Mouse (Mus musculus) stomach, embryonic 14.5 days (tissue): ENCODE measurements around the gene Pgm2l1. TPM values are rescaled to one million over a fixed set of nuclear protein-coding genes. Genes with fewer than 3 reads are reported as not detected.

Experiments
- ATAC-seq: fragments of 200-750 bp; cut with Nextera tagmentation; 2 replicates; pipeline ENCODE4 v1.8.0; 2017; ENCODE audit warnings: low read depth, moderate TSS enrichment; ENCODE audit not compliant: insufficient number of reproducible peaks, insufficient read depth, low FRiP score
- H3K27ac ChIP-seq: fragments of 300-500 bp; sonication (generic); 2 replicates; pipeline ENCODE4 v1.5.1; 2014; ENCODE audit warnings: mild to moderate bottlenecking, low read length, moderate library complexity, mixed read lengths
- H3K27me3 ChIP-seq: fragments of 300-500 bp; sonication (generic); 2 replicates; pipeline ENCODE4 v1.6.1; 2014; ENCODE audit warnings: low read length, control low read depth, mixed read lengths; ENCODE audit not compliant: control insufficient read depth, insufficient read depth
- H3K36me3 ChIP-seq: fragments of 300-500 bp; sonication (generic); 2 replicates; pipeline ENCODE4 v1.6.1; 2014; ENCODE audit warnings: mild to moderate bottlenecking, control low read depth, low read length, moderate library complexity, mixed read lengths; ENCODE audit not compliant: control insufficient read depth, insufficient read depth
- H3K4me1 ChIP-seq: fragments of 300-500 bp; sonication (generic); 2 replicates; pipeline ENCODE4 v1.6.1; 2014; ENCODE audit warnings: low read length, control low read depth, mixed read lengths; ENCODE audit not compliant: control insufficient read depth, insufficient read depth
- H3K4me2 ChIP-seq: fragments of 300-500 bp; sonication (generic); replicated peaks from 2 replicates; pipeline ENCODE4 v1.6.1; 2014; ENCODE audit warnings: low read depth, low read length, control low read depth
- H3K4me3 ChIP-seq: fragments of 300-500 bp; sonication (generic); 2 replicates; pipeline ENCODE4 v1.5.1; 2014; ENCODE audit warnings: low read depth, low read length, control low read depth
- H3K9ac ChIP-seq: fragments of 300-500 bp; sonication (generic); replicated peaks from 2 replicates; pipeline ENCODE4 v1.6.1; 2014; ENCODE audit warnings: low read depth, mild to moderate bottlenecking, control low read depth, low read length, moderate library complexity, mixed read lengths
- H3K9me3 ChIP-seq: fragments of 300-500 bp; sonication (generic); 2 replicates; pipeline ENCODE4 v1.6.1; 2016; ENCODE audit warnings: low read depth, low read length, control low read depth; ENCODE audit not compliant: control insufficient read depth
- WGBS: fragments of 180-500 bp; shearing (Covaris S2); extraction: QIAGEN DNeasy Blood & Tissue Kit; methylation state at CpG from one replicate; pipeline ENCODE4 v1.1.7; 2014; 5-methylcytosine and 5-hydroxymethylcytosine counted together
- polyA plus RNA-seq: library from polyadenylated mRNA; unstranded; fragments of >200 nt; fragmentation: Nextera tagmentation; extraction: Ambion mirVana; gene quantifications from 2 replicates; pipeline ENCODE4 v1.2.1, GENCODE M21; 2014

The Pgm2l1 gene
- polyA plus RNA-seq, 1 experiment from 2014 or later: 4.6 TPM

DNA sequence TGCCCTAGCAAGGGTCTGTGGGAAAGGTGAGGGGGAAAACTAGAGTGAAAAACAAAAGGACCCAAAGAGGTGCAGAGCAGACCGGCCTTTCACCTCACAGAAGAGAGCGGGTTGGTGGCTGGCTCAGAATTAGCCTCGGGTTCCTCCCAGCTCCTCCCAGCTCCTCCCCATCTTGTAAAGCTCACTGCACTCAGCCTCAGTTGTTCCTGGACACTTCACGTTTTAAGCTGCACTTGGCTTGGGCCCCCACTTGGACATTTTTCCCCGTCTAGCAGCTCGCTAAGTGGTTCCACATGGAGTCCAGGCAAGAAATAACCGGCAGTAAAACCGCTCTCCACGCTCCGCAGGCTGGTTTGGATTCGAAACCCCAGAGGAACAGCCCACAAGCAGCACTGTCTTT, 61.4 kb downstream of the Pgm2l1 start:
- H3K27me3 ChIP-seq: no peaks in the 10 kb centered on the region
- peaks cover 21% of the 10 kb centered on the region; the same call in 1 of the 2 replicates for H3K4me1 ChIP-seq
- H3K9me3 ChIP-seq: 0 out of 2 replicates have a peak, but pooled peaks cover 4% of the 10 kb centered on the region
- H3K27ac ChIP-seq: peak overlapping the region; percentile 91
- peak; percentile 71 for ATAC-seq
- no peaks in the 10 kb centered on the region for H3K36me3 ChIP-seq
- 25% methylated on average over 11 of the region's 11 CpGs for WGBS
- no peak overlapping the region for H3K9ac ChIP-seq
- peak overlapping the region; percentile 46 for H3K4me2 ChIP-seq
- H3K4me3 ChIP-seq: 0 out of 2 replicates have a peak overlapping the region, but pooled peaks have one; percentile 13

DNA sequence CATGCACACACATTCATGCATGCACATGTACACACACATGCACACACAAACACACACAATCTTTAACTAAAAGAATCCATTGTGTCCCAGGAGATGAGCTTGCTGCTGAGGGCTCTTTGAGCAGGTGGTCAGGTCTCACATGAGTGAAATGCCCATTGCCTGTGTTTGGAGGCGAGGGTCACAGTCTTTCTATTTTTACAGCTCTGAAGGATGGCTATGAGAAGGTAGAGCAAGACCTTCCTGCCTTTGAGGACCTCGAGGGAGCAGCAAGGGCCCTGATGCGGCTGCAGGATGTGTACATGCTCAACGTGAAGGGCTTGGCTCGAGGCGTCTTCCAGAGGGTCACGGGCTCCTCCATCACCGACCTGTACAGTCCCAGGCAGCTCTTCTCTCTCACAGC, 66.4 kb downstream of the Pgm2l1 start:
- peaks cover 9% of the 10 kb centered on the region; the same call in 1 of the 2 replicates for H3K4me1 ChIP-seq
- no peak for ATAC-seq
- H3K36me3 ChIP-seq: no peaks in the 10 kb centered on the region
- no peak overlapping the region for H3K27ac ChIP-seq
- WGBS: 82% methylated on average over 8 of the region's 8 CpGs
- H3K27me3 ChIP-seq: no peaks in the 10 kb centered on the region
- no peak overlapping the region for H3K4me3 ChIP-seq
- H3K9ac ChIP-seq: no peak overlapping the region
- H3K9me3 ChIP-seq: 0 out of 2 replicates have a peak, but pooled peaks cover 4% of the 10 kb centered on the region
- H3K4me2 ChIP-seq: no peak overlapping the region

DNA sequence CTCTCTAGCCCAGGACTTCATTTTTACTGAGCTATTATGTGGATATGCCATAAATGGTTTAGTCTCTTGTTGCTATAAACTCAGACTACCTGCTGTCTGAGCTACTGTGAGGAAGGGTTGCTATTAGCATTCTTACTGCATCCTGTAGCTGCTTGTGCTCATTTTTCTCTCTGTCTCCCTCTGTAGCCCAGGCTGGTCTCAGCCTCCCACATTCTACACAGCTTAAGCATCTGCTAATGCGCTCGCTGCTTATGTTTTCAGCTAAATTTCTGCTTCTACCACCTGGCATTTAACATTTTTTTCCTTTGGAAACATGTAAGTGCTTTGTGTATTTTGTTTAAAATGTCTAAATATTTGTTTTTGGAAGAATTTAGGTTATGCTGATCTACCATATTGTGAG, 68.6 kb downstream of the Pgm2l1 start:
- no peak for ATAC-seq
- Histone ChIP-seq H3K4me3 (no peak overlapping the region), H3K27me3 (no peaks in the 10 kb centered on the region), H3K36me3 (no peaks in the 10 kb centered on the region), H3K27ac (no peak overlapping the region), H3K4me2 (no peak overlapping the region), H3K9me3 (0 out of 2 replicates have a peak, but pooled peaks cover under 1% of the 10 kb centered on the region), H3K9ac (no peak overlapping the region), H3K4me1 (peaks cover 7% of the 10 kb centered on the region; the same call in 1 of the 2 replicates)
- 62% methylated on average over 2 of the region's 2 CpGs for WGBS

DNA sequence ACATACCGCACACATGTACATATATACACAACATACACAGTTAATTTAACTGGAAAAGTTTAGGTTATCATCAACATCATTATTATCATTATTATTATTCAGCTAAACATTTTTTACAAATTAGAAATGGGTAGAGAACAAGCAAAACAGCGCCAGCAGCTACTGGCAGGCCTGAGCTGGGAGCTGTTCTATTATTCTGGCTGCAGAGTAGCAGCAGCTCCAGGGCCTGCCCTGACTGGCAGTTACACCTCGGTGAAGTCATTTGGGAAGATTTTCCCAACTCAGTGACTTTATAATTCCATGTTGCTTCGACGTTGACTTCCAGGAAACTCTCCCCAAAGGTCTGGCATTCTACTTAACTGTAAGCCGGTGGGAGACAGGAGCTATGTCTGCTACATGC, 69.5 kb downstream of the Pgm2l1 start:
- H3K4me3 ChIP-seq: no peak overlapping the region
- WGBS: 77% methylated on average over 6 of the region's 6 CpGs
- H3K4me1 ChIP-seq: peaks cover 7% of the 10 kb centered on the region; the same call in 1 of the 2 replicates
- no peaks in the 10 kb centered on the region for H3K9me3 ChIP-seq
- no peaks in the 10 kb centered on the region for H3K27me3 ChIP-seq
- no peak overlapping the region for H3K27ac ChIP-seq
- no peaks in the 10 kb centered on the region for H3K36me3 ChIP-seq
- ATAC-seq: no peak
- no peak overlapping the region for H3K9ac ChIP-seq
- H3K4me2 ChIP-seq: no peak overlapping the region

DNA sequence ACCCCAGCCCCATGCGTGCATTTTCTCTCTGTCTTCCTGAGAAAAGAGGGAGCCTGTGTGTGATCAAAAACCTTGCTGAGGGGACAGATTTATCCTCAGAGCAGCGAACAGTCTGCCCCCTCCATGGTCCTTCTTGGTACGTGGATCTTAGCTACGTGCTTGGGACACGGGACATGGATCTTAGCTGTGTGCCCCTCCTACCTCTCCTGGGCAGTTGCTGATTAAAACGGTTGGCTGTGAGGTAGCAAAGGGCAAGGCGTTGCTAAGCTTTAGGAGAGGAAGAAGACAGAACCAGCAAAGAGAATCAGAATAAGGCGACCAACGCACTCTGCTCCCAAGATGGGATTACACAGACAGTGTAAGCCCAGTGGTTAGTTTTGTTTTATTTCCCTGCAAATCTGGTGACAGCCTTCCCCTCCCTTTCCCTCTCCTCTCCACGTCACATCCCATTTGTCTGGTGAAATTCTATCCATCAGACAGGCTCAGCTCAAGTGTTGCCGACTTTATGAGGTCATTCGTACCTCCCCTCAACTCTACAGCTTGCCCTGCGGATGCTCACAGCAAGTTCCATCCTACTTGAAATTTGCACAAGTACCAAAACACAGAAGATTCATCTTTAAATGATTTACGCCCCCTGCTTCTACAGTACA, 71.8 kb downstream of the Pgm2l1 start:
- no peaks in the 10 kb centered on the region for H3K9me3 ChIP-seq
- H3K4me1 ChIP-seq: peaks cover 7% of the 10 kb centered on the region; the same call in 1 of the 2 replicates
- H3K9ac ChIP-seq: no peak overlapping the region
- H3K27ac ChIP-seq: no peak overlapping the region
- WGBS: 65% methylated on average over 14 of the region's 14 CpGs
- H3K4me2 ChIP-seq: no peak overlapping the region
- ATAC-seq: no peak
- no peaks in the 10 kb centered on the region for H3K27me3 ChIP-seq
- H3K4me3 ChIP-seq: no peak overlapping the region
- H3K36me3 ChIP-seq: no peaks in the 10 kb centered on the region

DNA sequence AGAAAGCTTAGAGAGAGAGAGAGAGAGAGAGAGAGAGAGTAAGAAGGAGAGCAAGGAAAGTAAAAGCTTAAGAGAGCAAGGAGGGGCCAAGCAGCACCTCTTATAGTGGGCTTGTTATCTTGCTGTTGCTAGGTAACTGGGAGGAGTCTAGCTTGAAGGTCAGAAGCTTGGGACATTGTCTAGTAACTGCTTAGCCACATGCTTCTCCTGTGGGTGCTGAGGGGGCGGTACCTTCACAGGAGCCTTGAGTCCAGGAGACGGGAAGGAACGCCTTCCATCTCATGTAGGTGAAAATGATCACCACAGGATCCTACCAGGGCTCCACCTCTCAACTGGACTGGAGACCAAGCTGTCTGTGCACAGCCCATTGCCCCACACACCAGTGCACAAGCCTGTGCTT, 74.2 kb downstream of the Pgm2l1 start:
- H3K9ac ChIP-seq: no peak overlapping the region
- no peaks in the 10 kb centered on the region for H3K9me3 ChIP-seq
- no peaks in the 10 kb centered on the region for H3K27me3 ChIP-seq
- H3K4me3 ChIP-seq: no peak overlapping the region
- ATAC-seq: peak; percentile 46; the same call in 1 of the 2 replicates
- WGBS: 70% methylated on average over 3 of the region's 3 CpGs
- no peak overlapping the region for H3K27ac ChIP-seq
- no peak overlapping the region for H3K4me2 ChIP-seq
- H3K4me1 ChIP-seq: peaks cover 7% of the 10 kb centered on the region; the same call in 1 of the 2 replicates
- no peaks in the 10 kb centered on the region for H3K36me3 ChIP-seq

DNA sequence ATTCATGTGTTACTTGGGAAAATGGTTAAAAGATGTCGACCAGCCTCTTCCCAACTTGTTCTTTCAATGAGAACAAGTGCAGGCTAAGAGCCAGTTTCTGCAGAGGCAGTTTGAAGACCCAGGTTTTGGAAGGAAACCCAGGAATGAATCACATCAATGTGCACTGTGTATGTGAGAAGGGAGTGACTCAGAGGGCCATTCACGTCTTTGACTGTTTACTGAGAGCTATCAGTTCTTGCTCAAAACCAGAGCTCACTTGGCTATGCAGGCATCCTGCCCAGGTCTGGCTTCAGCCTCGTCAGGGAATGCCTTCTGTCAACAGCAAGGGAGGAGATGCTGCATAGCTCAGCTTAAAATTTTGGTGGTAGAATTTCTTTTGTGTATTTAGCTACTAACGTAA, 75.1 kb downstream of the Pgm2l1 start:
- WGBS: 41% methylated on average over 4 of the region's 4 CpGs
- Histone ChIP-seq H3K27me3 (no peaks in the 10 kb centered on the region), H3K9me3 (no peaks in the 10 kb centered on the region), H3K4me1 (peaks cover 7% of the 10 kb centered on the region; the same call in 1 of the 2 replicates), H3K27ac (no peak overlapping the region; the same call in 1 of the 2 replicates), H3K9ac (no peak overlapping the region), H3K4me2 (no peak overlapping the region), H3K4me3 (no peak overlapping the region), H3K36me3 (no peaks in the 10 kb centered on the region)
- ATAC-seq: peak; percentile 58; the same call in 1 of the 2 replicates

DNA sequence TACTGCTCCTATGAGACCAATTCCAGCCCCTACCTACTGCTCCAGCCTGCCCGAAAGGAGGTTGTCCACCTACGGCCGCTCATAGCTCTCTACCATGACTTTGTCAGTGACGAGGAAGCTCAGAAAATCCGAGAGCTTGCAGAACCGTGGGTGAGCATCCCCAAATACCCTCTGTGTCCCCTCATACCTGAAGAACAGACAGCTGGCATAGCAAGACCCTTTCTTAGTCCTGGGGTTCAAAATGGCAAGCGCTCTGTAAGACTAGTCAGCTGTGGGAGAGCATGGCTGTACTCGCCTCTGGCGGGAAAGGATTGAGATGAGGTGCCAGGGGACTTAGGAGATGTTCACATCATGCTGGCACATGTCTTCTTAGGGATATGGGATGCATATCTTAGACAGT, 78.7 kb downstream of the Pgm2l1 start:
- no peak overlapping the region for H3K4me2 ChIP-seq
- H3K4me3 ChIP-seq: no peak overlapping the region
- H3K36me3 ChIP-seq: no peaks in the 10 kb centered on the region
- H3K27ac ChIP-seq: no peak overlapping the region
- WGBS: 91% methylated on average over 9 of the region's 9 CpGs
- 0 out of 2 replicates have a peak, but pooled peaks cover 7% of the 10 kb centered on the region for H3K4me1 ChIP-seq
- no peaks in the 10 kb centered on the region for H3K27me3 ChIP-seq
- no peak for ATAC-seq
- H3K9ac ChIP-seq: no peak overlapping the region
- no peaks in the 10 kb centered on the region for H3K9me3 ChIP-seq
